Mouse (Mus musculus) megakaryocyte, embryonic 14.5 days (primary cell): ENCODE results near the gene Tbx20.

Source experiments
- FLI1 ChIP-seq: IDR thresholded peaks from 2 replicates; pipeline ENCODE4 v1.6.1; 2012; ENCODE audit warnings: low read length, inconsistent platforms, mixed read lengths
- GATA1 ChIP-seq: IDR thresholded peaks from 3 replicates; pipeline ENCODE4 v1.6.1; 2012; ENCODE audit warnings: mixed read lengths, low read length, inconsistent platforms, borderline replicate concordance

DNA sequence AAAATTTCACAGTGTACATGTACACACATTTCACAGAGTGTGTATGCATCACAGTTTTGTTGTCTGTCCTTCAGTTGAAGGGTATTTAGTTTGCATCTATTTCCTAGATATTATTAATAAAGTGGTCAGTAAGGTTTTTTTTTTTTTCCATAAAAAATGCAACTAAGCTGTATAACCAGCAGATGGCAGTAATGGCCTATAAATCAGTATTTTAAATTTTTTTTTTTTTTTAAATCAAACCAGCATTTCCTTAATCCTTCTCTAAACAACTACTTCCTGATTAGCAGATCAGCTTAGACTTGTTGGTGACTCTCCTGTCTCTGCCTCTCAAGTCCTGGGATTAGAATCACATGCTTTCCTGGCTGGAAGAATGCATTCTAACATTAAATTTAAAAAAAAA is 72.9 kb downstream of the Tbx20 start:
- no peak for TF ChIP-seq GATA1
- no peak for TF ChIP-seq FLI1
